Mouse (Mus musculus) gastrocnemius, postnatal 25 days (tissue): ENCODE measurements around the gene Slc38a4. TPM values are rescaled to one million over a fixed set of nuclear protein-coding genes. Genes with fewer than 3 reads are reported as not detected.
A peak's percentile ranks its signal among the peaks of the same experiment; 100 is the strongest.

Experiments used
- DNase-seq: peaks from one replicate; pipeline ENCODE4 v3.0.0; 2022
- total RNA-seq, 2 experiments: library from RNA; stranded (reverse); gene quantifications; 1 replicate in 1 of 2; 2 replicates in 1 of 2; pipeline ENCODE4 v1.2.3; 2021

The Slc38a4 gene
- total RNA-seq, 2 experiments from 2014 or later = 95.2 to 190 TPM

DNA sequence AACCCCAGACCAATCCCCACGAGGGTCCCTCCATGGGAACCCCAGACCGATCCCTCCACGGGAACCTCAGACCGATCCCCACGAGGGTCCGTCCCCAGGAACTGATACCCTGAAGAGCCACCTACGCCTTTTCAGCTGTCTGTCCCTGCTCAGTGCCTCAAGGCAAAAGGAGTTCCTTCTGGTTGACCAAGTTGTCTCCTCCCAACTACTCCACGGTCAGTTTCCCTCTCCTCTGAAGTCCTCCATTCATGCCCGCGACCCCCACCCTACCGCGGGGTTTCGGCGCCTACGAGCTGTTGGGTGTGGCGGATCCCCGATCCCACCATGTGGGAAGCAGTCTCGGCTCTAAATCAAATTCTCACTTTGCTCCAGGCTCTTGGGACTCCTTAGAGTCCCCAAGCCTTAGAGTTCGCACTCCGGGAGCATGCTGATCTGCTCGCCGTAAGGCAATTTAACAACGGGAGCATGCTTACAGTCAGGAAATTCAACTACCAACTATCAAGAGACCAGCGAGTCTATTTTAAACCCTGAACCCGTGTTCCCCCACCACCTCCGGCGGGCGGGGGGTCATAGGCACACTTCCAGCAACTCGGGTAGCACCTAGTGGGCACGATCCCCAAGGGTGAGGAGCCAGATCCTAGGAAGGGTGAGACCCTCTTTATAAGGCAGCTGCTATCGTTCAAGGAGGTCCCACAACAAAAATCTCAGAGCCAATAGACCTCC, 828 bp downstream of the Slc38a4 start:
- DNase-seq = peak; percentile 24

DNA sequence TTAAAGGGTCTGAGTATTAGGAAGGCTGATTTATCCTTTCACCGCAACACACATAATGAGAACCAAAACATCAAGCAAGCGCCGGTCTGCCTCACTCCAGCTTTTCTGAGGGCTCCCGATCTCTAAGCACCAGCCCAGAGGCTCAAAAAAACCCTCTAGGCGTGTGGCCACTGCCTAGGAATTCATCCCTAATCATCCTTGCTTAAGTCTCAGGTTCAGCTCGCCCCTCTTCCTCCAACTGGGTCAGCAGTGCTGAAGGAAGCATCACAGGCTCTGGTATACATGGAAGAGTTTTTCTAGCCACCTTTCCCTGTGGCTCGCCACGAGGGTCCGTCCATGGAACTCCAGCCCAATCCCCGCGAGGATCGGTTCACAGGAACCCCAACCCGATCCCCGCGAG, 1.6 kb downstream of the Slc38a4 start:
- no peak for DNase-seq

GRCm38 (mm10) chr15:97050436-97050835, 5.3 kb downstream of the Slc38a4 start:
- DNase-seq = no peak

- no peak for DNase-seq
Observed at GRCm38 (mm10) chr15:97050011-97050410, 5.7 kb downstream of the Slc38a4 start.

- DNase-seq = no peak
Observed at GRCm38 (mm10) chr15:97049281-97049841, 6.4 kb downstream of the Slc38a4 start.

- DNase-seq = no peak
Observed at GRCm38 (mm10) chr15:97048267-97048666, 7.5 kb downstream of the Slc38a4 start.

- DNase-seq = no peak
Observed at GRCm38 (mm10) chr15:97043921-97044320, 11.8 kb downstream of the Slc38a4 start.

DNA sequence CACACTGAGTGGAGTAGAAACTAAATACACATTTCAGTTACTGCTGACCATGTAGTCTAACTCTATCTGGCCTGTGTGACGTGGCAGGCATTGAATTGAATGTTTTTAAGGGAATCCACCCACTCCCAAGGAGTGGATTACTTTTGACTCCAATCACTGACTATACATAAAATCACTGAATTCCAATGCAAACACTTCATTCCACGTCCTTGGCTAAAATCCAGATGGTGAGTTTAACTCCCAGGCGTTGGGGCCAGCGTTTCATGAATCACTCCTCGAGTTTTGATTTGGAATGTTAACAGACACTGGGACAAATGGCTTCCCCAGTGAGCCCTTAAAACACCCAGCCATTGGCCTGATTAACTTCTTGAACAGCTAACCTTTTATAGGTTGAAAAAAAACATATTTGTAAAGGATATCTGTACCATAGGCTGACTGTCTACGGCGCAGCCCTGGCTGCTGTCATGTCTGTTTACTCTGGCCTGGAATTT, 13.7 kb downstream of the Slc38a4 start:
- DNase-seq = no peak

DNA sequence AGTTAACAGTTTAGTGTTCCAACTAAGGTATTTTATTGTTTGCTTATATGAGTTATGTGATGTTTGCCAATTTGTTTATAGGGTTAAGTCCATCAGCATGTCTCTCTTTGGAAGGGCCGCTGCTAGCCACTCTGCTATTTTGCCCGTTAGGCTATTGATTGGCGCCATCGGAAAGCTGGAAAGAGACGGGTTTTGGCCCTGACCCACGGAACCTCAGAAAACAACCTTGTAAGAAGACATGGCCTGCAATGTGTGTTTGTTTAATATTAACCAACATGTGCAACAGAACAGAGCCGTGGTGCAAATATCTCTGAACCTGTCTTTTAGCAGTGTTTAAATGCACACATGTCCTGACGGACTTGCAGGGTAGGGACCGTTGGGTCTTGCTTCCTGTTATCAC, 14.6 kb downstream of the Slc38a4 start:
- DNase-seq = no peak

- no peak for DNase-seq
Observed at GRCm38 (mm10) chr15:97037710-97038109, 18.0 kb downstream of the Slc38a4 start.

- DNase-seq = no peak
Observed at GRCm38 (mm10) chr15:97035892-97036291, 19.9 kb downstream of the Slc38a4 start.

GRCm38 (mm10) chr15:97033485-97033991, 22.2 kb downstream of the Slc38a4 start:
- no peak for DNase-seq

DNA sequence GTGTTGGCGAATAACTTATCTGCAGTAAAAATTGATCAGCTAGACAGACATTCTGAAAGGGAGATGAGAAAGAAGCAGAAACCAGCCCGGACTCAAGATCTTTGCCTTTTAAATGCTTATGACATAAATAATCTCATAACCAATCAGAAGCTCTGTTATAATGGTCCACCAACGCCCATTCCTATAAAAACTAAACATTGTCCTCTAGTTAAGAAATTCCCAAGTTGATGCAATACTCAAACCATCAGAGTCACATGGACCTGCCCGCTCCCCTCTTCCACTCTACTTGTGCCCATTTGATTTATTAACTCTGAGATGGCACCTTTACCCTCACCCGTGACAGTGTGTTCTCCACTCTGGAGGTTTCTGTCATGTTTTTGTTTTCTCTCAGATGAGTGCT, 23.9 kb downstream of the Slc38a4 start:
- no peak for DNase-seq

- no peak for DNase-seq
Observed at GRCm38 (mm10) chr15:97030984-97031492, 24.7 kb downstream of the Slc38a4 start.

GRCm38 (mm10) chr15:97030136-97030535, 25.6 kb downstream of the Slc38a4 start:
- no peak for DNase-seq

- DNase-seq = no peak
Observed at GRCm38 (mm10) chr15:97029064-97029791, 26.5 kb downstream of the Slc38a4 start.

GRCm38 (mm10) chr15:97028651-97029050, 27.1 kb downstream of the Slc38a4 start:
- DNase-seq = no peak

GRCm38 (mm10) chr15:97028046-97028634, 27.6 kb downstream of the Slc38a4 start:
- DNase-seq = no peak

DNA sequence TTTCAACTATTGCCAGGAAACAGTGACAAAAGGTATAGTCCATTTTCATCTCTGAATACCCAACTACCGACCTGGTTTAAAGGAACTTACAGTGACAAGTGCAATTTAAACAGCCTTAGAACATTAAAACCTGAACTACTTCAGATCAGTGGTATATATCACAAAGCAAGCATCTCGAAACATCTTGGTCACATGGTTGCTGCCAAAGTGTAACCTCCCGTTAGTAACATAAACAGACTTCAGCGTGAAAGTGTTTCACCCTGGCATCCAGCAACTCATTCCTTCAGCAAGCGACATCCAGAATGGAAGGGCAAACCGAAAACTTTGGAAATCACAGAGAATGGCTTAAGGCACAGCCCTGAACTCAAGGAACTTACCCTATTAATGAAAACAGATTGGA, 29.1 kb downstream of the Slc38a4 start:
- no peak for DNase-seq

DNA sequence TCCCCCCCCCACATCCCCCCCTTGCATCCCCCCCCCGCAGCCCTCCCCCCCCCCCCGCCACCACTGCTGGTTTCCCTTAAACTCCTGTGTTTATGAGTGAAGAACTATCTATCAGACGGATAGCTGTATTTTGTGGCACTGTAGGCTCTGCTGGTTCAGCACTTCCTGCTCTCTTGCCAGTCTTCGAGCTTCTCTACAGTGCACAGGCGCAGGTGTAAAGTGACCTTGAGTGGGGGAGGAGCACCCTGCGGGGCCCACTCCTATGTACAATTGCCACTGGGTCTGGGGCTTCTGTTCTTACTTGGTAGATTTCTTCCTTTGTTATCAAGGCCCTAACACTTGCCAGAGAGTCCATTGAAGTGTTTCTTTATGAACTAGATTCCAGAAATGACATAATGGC, 33.0 kb downstream of the Slc38a4 start:
- no peak for DNase-seq

DNA sequence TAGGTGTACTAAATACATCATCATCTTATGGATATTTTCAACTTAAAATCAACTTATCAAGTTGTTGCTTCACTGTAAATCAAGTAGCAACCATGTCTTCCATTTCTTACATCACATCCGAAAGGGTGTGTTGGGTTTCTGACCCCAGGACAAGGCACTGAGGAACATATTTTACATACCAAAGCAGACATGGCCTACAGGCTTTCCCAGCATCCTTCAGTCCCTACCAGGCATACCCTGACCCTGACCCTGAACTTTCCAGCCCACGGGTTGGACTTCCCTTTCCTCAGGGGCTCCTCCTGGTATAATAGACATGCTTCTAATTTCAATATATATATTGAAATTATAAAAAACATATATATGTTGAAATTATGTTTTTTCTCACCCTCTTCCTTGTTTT, 33.5 kb downstream of the Slc38a4 start:
- DNase-seq = no peak

GRCm38 (mm10) chr15:97020221-97020620, 35.5 kb downstream of the Slc38a4 start:
- no peak for DNase-seq
